Mouse (Mus musculus) kidney, adult 10 weeks (tissue): ENCODE results near the gene Tmem62. TPM values are rescaled to one million over a fixed set of nuclear protein-coding genes. Genes with fewer than 3 reads are reported as not detected.

Experiments
- polyA plus RNA-seq: library from polyadenylated mRNA; stranded (reverse); fragments of 350-450 nt; fragmentation: Illumina TruSeq; extraction: RNeasy Lipid Tissue Mini Kit (QIAGEN cat#74804); gene quantifications from one replicate; pipeline ENCODE4 v1.2.3, GENCODE M21; 2014; ENCODE audit warnings: low read depth, low replicate concordance

Tmem62 gene
- polyA plus RNA-seq, result 42.8 TPM

DNA sequence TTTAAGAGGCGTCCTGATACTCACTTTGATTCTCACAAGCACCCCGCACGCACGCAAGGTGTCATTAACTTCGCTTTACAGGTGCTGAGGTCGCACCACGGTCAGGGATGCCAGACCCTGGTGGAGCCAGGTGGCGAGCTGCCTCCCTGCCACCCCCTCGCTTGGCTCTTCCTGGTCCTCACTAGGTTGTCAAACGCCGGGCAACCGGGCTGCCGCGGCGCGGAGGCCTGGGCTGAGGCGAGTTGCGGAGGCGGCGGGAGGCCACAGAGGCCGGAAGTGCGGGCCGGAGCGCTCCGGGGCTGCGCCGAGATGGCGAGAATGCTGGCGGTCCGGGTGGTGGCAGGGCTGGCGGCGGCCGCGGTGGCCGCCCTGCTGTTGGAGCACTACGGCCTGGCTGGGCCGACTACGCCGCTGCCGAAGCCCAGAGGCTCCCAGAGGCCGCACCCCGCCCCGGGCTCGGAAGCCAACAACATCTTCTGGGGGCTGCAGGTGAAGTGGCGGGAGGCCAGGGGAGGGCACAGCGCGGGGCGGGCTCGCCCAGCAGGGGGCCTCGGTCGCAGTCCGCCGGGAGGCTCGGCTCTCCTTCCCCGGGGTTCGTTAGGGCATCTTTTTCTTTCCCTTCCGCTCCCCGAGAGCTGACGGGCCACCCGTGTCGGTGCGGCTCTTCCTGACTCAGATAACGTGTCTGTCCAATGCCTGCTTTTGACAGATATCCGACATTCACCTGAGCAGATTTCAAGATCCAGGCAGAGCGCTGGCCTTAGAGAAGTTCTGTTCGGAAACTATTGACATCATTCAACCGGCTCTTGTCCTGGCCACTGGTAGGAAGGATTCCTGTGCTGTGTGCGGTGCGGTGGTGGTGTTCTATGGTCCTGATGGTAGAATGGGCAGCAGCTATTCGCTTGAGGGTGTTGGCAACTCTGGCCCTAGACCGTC, at the start of gene Tmem62:
Gene Tmem62, plus strand, starts transcription at position 28 of the 936 bp plus-strand sequence.

GRCm38 (mm10) chr2:120970559-120971080, 6.2 kb upstream of the Tmem62 start, which contains the start of gene Ubr1:
Gene Ubr1 (minus strand): TSS chr2:120970715.

GRCm38 (mm10) chr2:121007925-121008663, 31.3 kb downstream of the Tmem62 start, which contains the start of gene Ccndbp1:
Gene Ccndbp1 (plus strand): TSS chr2:121008403.

GRCm38 (mm10) chr2:121036733-121037341, 60.0 kb downstream of the Tmem62 start, which contains the start of gene Epb42:
Gene Epb42 (minus strand): TSS chr2:121037072.

Other genes starting within 250 kb of the Tmem62 start
- 2.4 TPM for gene Cdan1, start 126.9 kb upstream of the Tmem62 start, polyA plus RNA-seq
- 12.8 TPM for gene Ttbk2, start 126.4 kb upstream of the Tmem62 start, polyA plus RNA-seq
- 37.2 TPM for gene Ubr1, start 6.3 kb upstream of the Tmem62 start, polyA plus RNA-seq
- gene Ccndbp1, start 31.4 kb downstream of the Tmem62 start, polyA plus RNA-seq, result 57.0 TPM
- 1.9 TPM for gene Epb42, start 60.1 kb downstream of the Tmem62 start, polyA plus RNA-seq
- not detected for gene Tgm5, start 108.8 kb downstream of the Tmem62 start, polyA plus RNA-seq
- gene Tgm7, start 132.8 kb downstream of the Tmem62 start, polyA plus RNA-seq, result not detected
- 34.4 TPM for gene Adal, start 163.4 kb downstream of the Tmem62 start, polyA plus RNA-seq
- gene Lcmt2, start 163.6 kb downstream of the Tmem62 start, polyA plus RNA-seq, result 5.6 TPM
- 49.1 TPM for gene Tubgcp4, start 193.6 kb downstream of the Tmem62 start, polyA plus RNA-seq
- 32.5 TPM for gene Zscan29, start 194.1 kb downstream of the Tmem62 start, polyA plus RNA-seq